Mouse (Mus musculus) heart, embryonic 13.5 days (tissue): ENCODE data around the gene Krt81. TPM values are rescaled to one million over a fixed set of nuclear protein-coding genes. Genes with fewer than 3 reads are reported as not detected.

Source experiments
- ATAC-seq: fragments of 200-750 bp; cut with Nextera tagmentation; 2 replicates; pipeline ENCODE4 v1.8.0; 2017; ENCODE audit warnings: moderate TSS enrichment; ENCODE audit not compliant: insufficient number of reproducible peaks, low FRiP score, low TSS enrichment; ENCODE audit errors: extremely low read depth
- H3K27ac ChIP-seq: fragments of 300-500 bp; sonication (generic); replicated peaks from 2 replicates; pipeline ENCODE4 v1.5.1; 2015; ENCODE audit warnings: moderate library complexity, mild to moderate bottlenecking, inconsistent platforms
- H3K27me3 ChIP-seq: fragments of 300-500 bp; sonication (generic); replicated peaks from 2 replicates; pipeline ENCODE4 v1.6.1; 2015; ENCODE audit warnings: mild to moderate bottlenecking, inconsistent platforms
- H3K36me3 ChIP-seq: fragments of 300-500 bp; sonication (generic); 2 replicates; pipeline ENCODE4 v1.6.1; 2015; ENCODE audit warnings: mild to moderate bottlenecking, inconsistent platforms
- H3K4me1 ChIP-seq: fragments of 300-500 bp; sonication (generic); 2 replicates; pipeline ENCODE4 v1.6.1; 2015; ENCODE audit warnings: inconsistent platforms
- H3K4me2 ChIP-seq: fragments of 300-500 bp; sonication (generic); 2 replicates; pipeline ENCODE4 v1.6.1; 2015; ENCODE audit warnings: inconsistent platforms, mild to moderate bottlenecking, moderate library complexity
- H3K4me3 ChIP-seq: fragments of 300-500 bp; sonication (generic); 2 replicates; pipeline ENCODE4 v1.5.1; 2015; ENCODE audit warnings: moderate library complexity, mild to moderate bottlenecking, inconsistent platforms
- H3K9ac ChIP-seq: fragments of 300-500 bp; sonication (generic); 2 replicates; pipeline ENCODE4 v1.6.1; 2015; ENCODE audit warnings: inconsistent platforms, mild to moderate bottlenecking, moderate library complexity
- H3K9me3 ChIP-seq: fragments of 300-500 bp; sonication (generic); 2 replicates; pipeline ENCODE4 v1.6.1; 2016; ENCODE audit warnings: inconsistent platforms
- WGBS: fragments of 180-500 bp; shearing (Covaris S2); methylation state at CpG from one replicate; pipeline ENCODE4 v1.1.7; 2015; ENCODE audit warnings: mixed read lengths; 5-methylcytosine and 5-hydroxymethylcytosine counted together
- polyA plus RNA-seq: library from polyadenylated mRNA; unstranded; fragments of >200 nt; fragmentation: Nextera tagmentation; extraction: Ambion mirVana; gene quantifications from 2 replicates; pipeline ENCODE4 v1.2.1, GENCODE M21; 2015

Gene Krt81
- polyA plus RNA-seq, 1 experiment from 2014 or later = not detected

DNA sequence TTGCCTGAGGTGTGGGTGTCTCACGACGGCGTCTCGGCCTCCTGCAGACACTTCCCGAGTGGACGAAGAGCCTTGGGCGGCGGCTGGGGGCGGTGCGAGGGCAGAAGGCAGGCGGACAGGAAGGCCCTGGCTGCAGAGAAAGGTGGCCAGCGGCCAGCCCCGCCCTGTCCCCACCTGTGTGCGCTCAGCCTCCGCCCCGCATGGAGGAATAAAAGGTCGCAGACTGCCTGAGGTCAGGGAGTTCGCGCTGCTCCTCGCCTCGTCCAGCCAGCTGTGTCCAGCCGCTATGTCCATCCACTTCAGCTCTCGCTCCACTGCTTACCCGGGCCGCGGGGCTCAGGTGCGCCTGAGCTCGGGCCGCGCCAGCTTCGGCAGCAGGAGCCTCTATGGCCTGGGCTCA lies 51.4 kb downstream of the Krt81 start:
- Histone ChIP-seq H3K27ac (peak overlapping the region; percentile 53), H3K4me1 (peaks cover 12% of the 10 kb centered on the region), H3K36me3 (no peaks in the 10 kb centered on the region), H3K4me3 (peak overlapping the region; percentile 30), H3K9me3 (no peaks in the 10 kb centered on the region), H3K4me2 (peak overlapping the region; percentile 32), H3K27me3 (peaks cover 40% of the 10 kb centered on the region), H3K9ac (peak overlapping the region; percentile 56)
- no peak for ATAC-seq
- 20% methylated on average over 31 of the region's 31 CpGs for WGBS

DNA sequence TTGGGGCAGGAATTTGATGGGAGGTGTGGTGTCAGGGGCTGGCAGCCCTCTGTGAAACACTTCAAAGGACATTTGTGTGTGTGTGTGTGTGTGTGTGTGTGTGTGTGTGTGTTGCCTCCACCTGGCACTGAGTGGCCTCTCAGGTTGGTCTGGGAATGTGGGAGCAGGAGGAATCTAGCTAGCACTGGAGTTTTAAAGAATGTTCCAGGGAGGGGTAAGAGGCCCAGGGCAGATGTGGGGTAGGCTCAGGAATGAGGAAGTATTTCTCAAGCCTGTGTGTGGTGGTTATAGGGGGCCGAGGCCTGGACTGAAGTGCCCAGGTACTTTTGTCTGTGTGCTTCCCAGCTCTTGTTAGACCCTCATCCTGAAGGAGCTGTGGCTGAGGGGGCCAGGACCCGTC lies 52.8 kb downstream of the Krt81 start, which contains the start of gene Krt7:
Gene Krt7 (plus strand): TSS at position 269 of the 400 bp plus-strand sequence.
- H3K4me1 ChIP-seq = peaks cover 12% of the 10 kb centered on the region
- H3K36me3 ChIP-seq = no peaks in the 10 kb centered on the region
- peaks cover 43% of the 10 kb centered on the region for H3K27me3 ChIP-seq
- WGBS = 31% methylated on average over 2 of the region's 2 CpGs
- H3K9me3 ChIP-seq = no peaks in the 10 kb centered on the region
- peak within 1 kb of the TSS; percentile 53 for H3K27ac ChIP-seq
- H3K4me2 ChIP-seq = peak within 1 kb of the TSS; percentile 32
- peak within 1 kb of the TSS; percentile 56; the same call in 1 of the 2 replicates for H3K9ac ChIP-seq
- H3K4me3 ChIP-seq = peak within 1 kb of the TSS; percentile 30; the same call in 1 of the 2 replicates
- ATAC-seq = no peak

Other genes starting within 250 kb of the Krt81 start
- gene Grasp, start 239.6 kb downstream of the Krt81 start, polyA plus RNA-seq = 3.8 and 4.4 TPM in 2 replicates
- 10.4 and 10.8 TPM in 2 replicates for gene Nr4a1, start 209.5 kb downstream of the Krt81 start, polyA plus RNA-seq
- gene Atg101, start 179.5 kb downstream of the Krt81 start, polyA plus RNA-seq = 50.6 and 56.1 TPM in 2 replicates
- gene 6030408B16Rik, start 170.5 kb downstream of the Krt81 start, polyA plus RNA-seq = 2.4 and 3.0 TPM in 2 replicates
- 7.8 and 7.9 TPM in 2 replicates for gene Krt80, start 93.6 kb downstream of the Krt81 start, polyA plus RNA-seq
- 20.6 and 26.7 TPM in 2 replicates for gene Krt7, start 52.7 kb downstream of the Krt81 start, polyA plus RNA-seq
- 0.08 TPM in 1 of 2 replicates, not detected in the other for gene Krt87, start 24.9 kb downstream of the Krt81 start, polyA plus RNA-seq
- gene Krt88, start 16.0 kb downstream of the Krt81 start, polyA plus RNA-seq = not detected in 2 replicates
- not detected in 2 replicates for gene Krt86, start 9.7 kb upstream of the Krt81 start, polyA plus RNA-seq
- gene Krt83, start 27.8 kb upstream of the Krt81 start, polyA plus RNA-seq = not detected in 2 replicates
- not detected in 2 replicates for gene Gm49425, start 53.5 kb upstream of the Krt81 start, polyA plus RNA-seq
- gene Krt84, start 69.1 kb upstream of the Krt81 start, polyA plus RNA-seq = not detected in 2 replicates
- not detected in 2 replicates for gene Krt82, start 86.9 kb upstream of the Krt81 start, polyA plus RNA-seq
- not detected in 2 replicates for gene Krt90, start 99.2 kb upstream of the Krt81 start, polyA plus RNA-seq
- gene Krt75, start 110.2 kb upstream of the Krt81 start, polyA plus RNA-seq = not detected in 2 replicates
- gene Gm5414, start 164.4 kb upstream of the Krt81 start, polyA plus RNA-seq = not detected in 2 replicates
- gene Gm5478, start 183.6 kb upstream of the Krt81 start, polyA plus RNA-seq = not detected in 2 replicates
- gene Krt6b, start 216.5 kb upstream of the Krt81 start, polyA plus RNA-seq = not detected in 2 replicates
- not detected in 2 replicates for gene Krt6a, start 230.6 kb upstream of the Krt81 start, polyA plus RNA-seq
- gene Krt5, start 249.1 kb upstream of the Krt81 start, polyA plus RNA-seq = 0.59 and 3.6 TPM in 2 replicates